Mouse (Mus musculus) CD4-positive naive resting alpha-beta T cell, adult 57 days (primary cell): ENCODE data around the gene Gm4756. TPM values are rescaled to one million over a fixed set of nuclear protein-coding genes. Genes with fewer than 3 reads are reported as not detected.

ENCODE experiments used
- total RNA-seq: library from RNA; stranded (reverse); gene quantifications from one replicate; pipeline ENCODE4 v1.2.4, GENCODE M21; 2023

The Gm4756 gene
- total RNA-seq: not detected

GRCm38 (mm10) chr12:72649611-72650330 is at the start of gene Gm4756:
Gene Gm4756 (minus strand): TSS chr12:72649661.

GRCm38 (mm10) chr12:72664735-72665337 is 15.4 kb upstream of the Gm4756 start, which contains the start of gene Dhrs7:
Gene Dhrs7 (minus strand): TSS chr12:72664909.

GRCm38 (mm10) chr12:72536021-72536597 is 113.4 kb downstream of the Gm4756 start, which contains the start of gene Pcnx4:
Gene Pcnx4 (plus strand): TSS chr12:72536383.

Other genes starting within 250 kb of the Gm4756 start
- 0.59 TPM for gene Rtn1, start 240.6 kb downstream of the Gm4756 start, total RNA-seq
- gene Lrrc9, start 207.8 kb downstream of the Gm4756 start, total RNA-seq: not detected
- gene Pcnx4, start 113.3 kb downstream of the Gm4756 start, total RNA-seq: 3.5 TPM
- gene Dhrs7, start 15.2 kb upstream of the Gm4756 start, total RNA-seq: 25.6 TPM
- gene Ppm1a, start 107.8 kb upstream of the Gm4756 start, total RNA-seq: 138 TPM